In the genomic region with DNA sequence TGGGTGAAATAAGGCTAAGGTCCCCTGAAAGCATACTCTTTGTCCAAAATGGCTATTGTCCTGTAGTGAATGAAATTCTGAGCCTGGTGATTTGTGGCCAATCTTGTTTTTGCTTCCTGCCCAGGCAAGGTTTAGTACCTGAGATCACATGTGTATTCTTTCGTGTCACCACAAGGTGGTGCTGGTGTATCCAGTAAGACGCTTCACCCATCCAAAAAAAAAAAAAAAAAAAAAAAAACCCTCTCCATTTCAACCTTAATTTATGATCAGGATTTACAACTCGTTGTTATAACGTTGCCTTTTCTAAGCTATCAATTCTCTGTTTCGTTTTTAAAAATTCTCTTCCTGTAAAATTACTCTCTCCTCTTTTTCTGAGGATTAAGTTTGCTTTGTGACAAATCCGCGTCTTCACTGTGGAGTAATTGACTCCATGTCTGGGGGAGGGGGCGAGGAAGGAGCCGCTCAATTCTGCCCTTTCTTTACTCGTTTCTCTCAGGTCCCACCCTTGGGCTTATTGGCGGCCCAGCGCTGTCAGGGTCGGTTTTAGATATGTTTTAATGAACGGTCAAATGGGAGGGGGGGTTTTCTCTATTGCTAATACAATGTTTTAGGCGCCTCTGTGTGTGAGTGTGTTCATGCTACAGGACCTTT, we compare ENCODE assay signal across 9 mouse cellular contexts.
DNase-seq lines count a peak whose midpoint lies in the region; ATAC-seq and TF ChIP-seq lines count a peak whose summit lies in the region.
"Had no signal": no experiment of that assay in that cellular context is flagged by ENCODE, and none has a peak within 500 bp of the region (broad histone marks: within the 10 kb centered on the region; RNA-seq: fewer than 3 reads in every experiment).

No protein-coding gene starts in this region.

- intact Hi-C loops in gastrocnemius, postnatal 14 days (cut with DNase I; ENCODE audit: low total_unique reads) = no loop called here

- peak; percentile 63; the same call in 1 of the 2 replicates for TF ChIP-seq CTCF in brain, embryonic 14.5 days (IDR thresholded peaks at IDR 0.05; ENCODE audit: borderline replicate concordance, extremely low read depth, insufficient read depth, insufficient read length)

- no peak overlapping the region for H3K9ac ChIP-seq in embryonic facial prominence, embryonic 15.5 days
- H3K9ac ChIP-seq in hindbrain, embryonic 15.5 days = peak overlapping the region; percentile 33
- no peak overlapping the region for H3K9ac ChIP-seq in midbrain, embryonic 12.5 days (replicated peaks)

- TF ChIP-seq POLR2A in brain, embryonic 14.5 days (IDR thresholded peaks at IDR 0.05; ENCODE audit: borderline replicate concordance, extremely low read depth, insufficient read depth, insufficient read length, poor library complexity, severe bottlenecking) = no peak

- peak; percentile 12 for DNase-seq in gastrocnemius, postnatal 14 days
- DNase-seq in gastrocnemius, adult 8-10 months (ENCODE audit: low spot score in 2 of 2) = no peak
- peak; percentile 87 for DNase-seq in brain, embryonic 14.5 days (ENCODE audit: low read depth)
- peak; percentile 72 to 74 for DNase-seq in left cerebral cortex, adult 18-20 months (ENCODE audit: low spot score in 2 of 2)
- peak; percentile 77 for DNase-seq in testis, postnatal 10 days (ENCODE audit: low spot score)

- no peak overlapping the region for H3K27ac ChIP-seq in embryonic facial prominence, embryonic 15.5 days (replicated peaks)
- peak overlapping the region; percentile 55; the same call in 1 of the 2 replicates for H3K27ac ChIP-seq in hindbrain, embryonic 15.5 days (replicated peaks)
- 0 out of 2 replicates have a peak overlapping the region, but pooled peaks have one; percentile 43 for H3K27ac ChIP-seq in midbrain, embryonic 12.5 days (replicated peaks)

- H3K9me3 ChIP-seq in embryonic facial prominence, embryonic 15.5 days (replicated peaks) = no peaks in the 10 kb centered on the region
- no peaks in the 10 kb centered on the region for H3K9me3 ChIP-seq in hindbrain, embryonic 15.5 days
- H3K9me3 ChIP-seq in midbrain, embryonic 12.5 days = no peaks in the 10 kb centered on the region

- H3K27me3 ChIP-seq in embryonic facial prominence, embryonic 15.5 days = no peaks in the 10 kb centered on the region
- no peaks in the 10 kb centered on the region for H3K27me3 ChIP-seq in hindbrain, embryonic 15.5 days
- H3K27me3 ChIP-seq in midbrain, embryonic 12.5 days = no peaks in the 10 kb centered on the region
- H3K27me3 ChIP-seq: megakaryocyte, embryonic 14.5 days had no signal

- H3K4me2 ChIP-seq in embryonic facial prominence, embryonic 15.5 days (replicated peaks) = peak overlapping the region; percentile 56
- peak overlapping the region; percentile 55 for H3K4me2 ChIP-seq in hindbrain, embryonic 15.5 days
- H3K4me2 ChIP-seq in midbrain, embryonic 12.5 days (replicated peaks) = peak overlapping the region; percentile 50

- H3K4me3 ChIP-seq in embryonic facial prominence, embryonic 15.5 days (replicated peaks) = peak overlapping the region; percentile 39
- H3K4me3 ChIP-seq in hindbrain, embryonic 15.5 days = peak overlapping the region; percentile 34
- peak overlapping the region; percentile 32 for H3K4me3 ChIP-seq in midbrain, embryonic 12.5 days
- H3K4me3 ChIP-seq: megakaryocyte, embryonic 14.5 days had no signal

- H3K4me1 ChIP-seq in embryonic facial prominence, embryonic 15.5 days = no peaks in the 10 kb centered on the region
- 0 out of 2 replicates have a peak, but pooled peaks cover 3% of the 10 kb centered on the region for H3K4me1 ChIP-seq in hindbrain, embryonic 15.5 days (replicated peaks)
- H3K4me1 ChIP-seq in midbrain, embryonic 12.5 days = no peaks in the 10 kb centered on the region
- H3K4me1 ChIP-seq: megakaryocyte, embryonic 14.5 days had no signal

- H3K36me3 ChIP-seq in embryonic facial prominence, embryonic 15.5 days = no peaks in the 10 kb centered on the region
- no peaks in the 10 kb centered on the region for H3K36me3 ChIP-seq in hindbrain, embryonic 15.5 days
- H3K36me3 ChIP-seq in midbrain, embryonic 12.5 days = no peaks in the 10 kb centered on the region

- no peak for ATAC-seq in embryonic facial prominence, embryonic 15.5 days (ENCODE audit: insufficient number of reproducible peaks, low FRiP score, low TSS enrichment, low read depth)
- peak; percentile 69 for ATAC-seq in hindbrain, embryonic 15.5 days (ENCODE audit: low FRiP score, low read depth)
- ATAC-seq in midbrain, embryonic 12.5 days (ENCODE audit: low FRiP score, low read depth) = peak; percentile 71; the same call in 1 of the 2 replicates

- WGBS in embryonic facial prominence, embryonic 15.5 days = 18% methylated on average over 15 of the region's 15 CpGs
- WGBS in hindbrain, embryonic 15.5 days = 26% methylated on average over 15 of the region's 15 CpGs
- 19% methylated on average over 15 of the region's 15 CpGs for WGBS in midbrain, embryonic 12.5 days

Comparison
In these comparisons a context has a peak if more than half of its experiments do, and no peak if none do; other contexts are left out.
1. DNase-seq: peak in gastrocnemius, postnatal 14 days (single experiment), brain, embryonic 14.5 days (single experiment), left cerebral cortex, adult 18-20 months (2 of 2) and testis, postnatal 10 days (single experiment); none in gastrocnemius, adult 8-10 months (0 of 2).
2. Peak in every context shown above with its lines, with median percentiles within 50 percentile points of each other: H3K4me2 ChIP-seq and H3K4me3 ChIP-seq.